Comparison of ENCODE assay signal across 11 mouse cellular contexts in genomic region chr7:50205268-50205667, GRCm38 (mm10).
DNase-seq lines count a peak whose midpoint lies in the region; ATAC-seq and TF ChIP-seq lines count a peak whose summit lies in the region.
"Had no signal": no experiment of that assay in that cellular context is flagged by ENCODE, and none has a peak within 500 bp of the region (broad histone marks: within the 10 kb centered on the region; RNA-seq: fewer than 3 reads in every experiment).

No protein-coding gene starts in this region.

- no peak overlapping the region for H3K4me3 ChIP-seq in forebrain, postnatal 0 days (ENCODE audit: low read depth, low read length)
- no peak overlapping the region for H3K4me3 ChIP-seq in forebrain, embryonic 15.5 days
- H3K4me3 ChIP-seq in limb, embryonic 15.5 days = no peak overlapping the region
- H3K4me3 ChIP-seq: hindbrain, embryonic 10.5 days; limb, embryonic 12.5 days had no signal

- DNase-seq in forebrain, postnatal 0 days = peak; percentile 8
- DNase-seq in brain, embryonic 14.5 days (ENCODE audit: low read depth) = peak; percentile 37
- peak; percentile 58 to 75 for DNase-seq in heart, postnatal 10 days
- no peak for DNase-seq in liver
- no peak for DNase-seq in adrenal gland, postnatal 25 days
- no peak for DNase-seq in B cell, adult 2 months
- DNase-seq: cerebellum, adult 8-10 months had no signal

- H3K4me2 ChIP-seq in forebrain, postnatal 0 days (ENCODE audit: low read depth) = no peak overlapping the region
- no peak overlapping the region for H3K4me2 ChIP-seq in forebrain, embryonic 15.5 days (replicated peaks)
- H3K4me2 ChIP-seq in limb, embryonic 15.5 days = no peak overlapping the region
- H3K4me2 ChIP-seq: limb, embryonic 12.5 days had no signal

- no peak for TF ChIP-seq CTCF in forebrain, postnatal 0 days (IDR thresholded peaks at IDR 0.05; ENCODE audit: low read depth)
- no peak for TF ChIP-seq CTCF in brain, embryonic 14.5 days (IDR thresholded peaks at IDR 0.05; ENCODE audit: borderline replicate concordance, extremely low read depth, insufficient read depth, insufficient read length)

- ATAC-seq in forebrain, postnatal 0 days = peak; percentile 75
- ATAC-seq in forebrain, embryonic 15.5 days (replicated peaks) = no peak
- peak; percentile 94 for ATAC-seq in limb, embryonic 15.5 days (ENCODE audit: insufficient number of reproducible peaks, low FRiP score, low TSS enrichment, low read depth)

- H3K9ac ChIP-seq in forebrain, postnatal 0 days = no peak overlapping the region
- no peak overlapping the region for H3K9ac ChIP-seq in forebrain, embryonic 15.5 days (replicated peaks)
- no peak overlapping the region for H3K9ac ChIP-seq in limb, embryonic 15.5 days
- H3K9ac ChIP-seq: limb, embryonic 12.5 days had no signal

- no peaks in the 10 kb centered on the region for H3K36me3 ChIP-seq in forebrain, postnatal 0 days (ENCODE audit: insufficient read depth)
- H3K36me3 ChIP-seq in forebrain, embryonic 15.5 days = no peaks in the 10 kb centered on the region
- no peaks in the 10 kb centered on the region for H3K36me3 ChIP-seq in limb, embryonic 15.5 days
- H3K36me3 ChIP-seq: hindbrain, embryonic 10.5 days; limb, embryonic 12.5 days had no signal

- intact Hi-C loops in heart, postnatal 10 days (cut with DNase I) = no loop called here

- no peak overlapping the region for H3K27ac ChIP-seq in forebrain, postnatal 0 days (ENCODE audit: low read depth, low read length)
- H3K27ac ChIP-seq in forebrain, embryonic 15.5 days (replicated peaks) = no peak overlapping the region
- peak overlapping the region; percentile 43; the same call in 1 of the 2 replicates for H3K27ac ChIP-seq in limb, embryonic 15.5 days
- H3K27ac ChIP-seq: hindbrain, embryonic 10.5 days; limb, embryonic 12.5 days had no signal

- WGBS in forebrain, postnatal 0 days = 59% methylated on average over 2 of the region's 2 CpGs
- WGBS in forebrain, embryonic 15.5 days = 61% methylated on average over 2 of the region's 2 CpGs
- 12% methylated on average over 2 of the region's 2 CpGs for WGBS in limb, embryonic 15.5 days

- H3K27me3 ChIP-seq in forebrain, postnatal 0 days (ENCODE audit: insufficient read depth, low read length) = no peaks in the 10 kb centered on the region
- H3K27me3 ChIP-seq in forebrain, embryonic 15.5 days = 0 out of 2 replicates have a peak, but pooled peaks cover 2% of the 10 kb centered on the region
- no peaks in the 10 kb centered on the region for H3K27me3 ChIP-seq in limb, embryonic 15.5 days
- H3K27me3 ChIP-seq: limb, embryonic 12.5 days had no signal

- no peaks in the 10 kb centered on the region for H3K4me1 ChIP-seq in forebrain, postnatal 0 days (ENCODE audit: insufficient read depth)
- H3K4me1 ChIP-seq in forebrain, embryonic 15.5 days = no peaks in the 10 kb centered on the region
- 0 out of 2 replicates have a peak, but pooled peaks cover 7% of the 10 kb centered on the region for H3K4me1 ChIP-seq in limb, embryonic 15.5 days
- H3K4me1 ChIP-seq: hindbrain, embryonic 10.5 days; limb, embryonic 12.5 days had no signal

- no peak for TF ChIP-seq POLR2A in brain, embryonic 14.5 days (IDR thresholded peaks at IDR 0.05; ENCODE audit: borderline replicate concordance, extremely low read depth, insufficient read depth, insufficient read length, poor library complexity, severe bottlenecking)

- H3K9me3 ChIP-seq in forebrain, postnatal 0 days (ENCODE audit: low read length) = no peaks in the 10 kb centered on the region
- no peaks in the 10 kb centered on the region for H3K9me3 ChIP-seq in forebrain, embryonic 15.5 days
- H3K9me3 ChIP-seq in limb, embryonic 15.5 days = no peaks in the 10 kb centered on the region
- H3K9me3 ChIP-seq: hindbrain, embryonic 10.5 days; limb, embryonic 12.5 days had no signal

Comparison
In these comparisons a context has a peak if more than half of its experiments do, and no peak if none do; other contexts are left out.
1. DNase-seq: peak in forebrain, postnatal 0 days (single experiment), brain, embryonic 14.5 days (single experiment) and heart, postnatal 10 days (2 of 2); none in liver (single experiment), adrenal gland, postnatal 25 days (single experiment) and B cell, adult 2 months (0 of 2).